Mouse (Mus musculus): ENCODE measurements around the gene Fam222b. TPM values are rescaled to one million over a fixed set of nuclear protein-coding genes. Genes with fewer than 3 reads are reported as not detected.

The Fam222b gene
- total RNA-seq, 2 experiments from 2014 or later: 16.9 to 20.3 TPM

Small RNA genes lying within 50 kb of the gene (microRNA-seq; reads per million reads assigned to microRNA genes)
- gene Mir144 (585 reads per million, percentile 73 among the genes with 10 or more reads in this experiment), gene Mir451a (not detected), gene Mir451b (not detected), gene Mir7653 (0.75 reads per million)

Other genes with a start within 250 kb of the Fam222b start
- gene Pipox, start 200.6 kb upstream of the Fam222b start, total RNA-seq (2021): 1 to 10 TPM; 1.2 to 3.2 TPM
- gene Sez6, start 163.9 kb upstream of the Fam222b start, total RNA-seq (2021): 1 to 10 TPM; 1.7 to 1.9 TPM
- 10 to 100 TPM; 46.6 to 50.8 TPM for gene Phf12, start 111.9 kb upstream of the Fam222b start, total RNA-seq (2021)
- 10 to 100 TPM; 12.1 to 15.2 TPM for gene Dhrs13, start 62.4 kb upstream of the Fam222b start, total RNA-seq (2021)
- gene Flot2, start 56.7 kb upstream of the Fam222b start, total RNA-seq (2021): 10 to 100 TPM; 71.4 to 98.4 TPM
- 10 to 100 TPM; 30.0 to 33.6 TPM for gene Eral1, start 14.3 kb upstream of the Fam222b start, total RNA-seq (2021)
- 10 to 100 TPM; 24.8 to 38.0 TPM for gene Traf4, start 70.9 kb downstream of the Fam222b start, total RNA-seq (2021)
- gene Nek8, start 82.0 kb downstream of the Fam222b start, total RNA-seq (2021): 10 to 100 TPM; 10.5 to 11.3 TPM
- gene Tlcd1, start 82.1 kb downstream of the Fam222b start, total RNA-seq (2021): 10 to 100 TPM; 41.5 to 88.1 TPM
- gene Rpl23a, start 88.9 kb downstream of the Fam222b start, total RNA-seq (2021): 1,000 to 10,000 TPM; 1,640 to 1,911 TPM
- 10 to 100 TPM; 85.9 to 89.9 TPM for gene Rab34, start 93.8 kb downstream of the Fam222b start, total RNA-seq (2021)
- gene Proca1, start 98.7 kb downstream of the Fam222b start, total RNA-seq (2021): 10 to 100 TPM; 14.1 to 15.2 TPM
- 100 to 1,000 TPM; 107 to 112 TPM for gene Sdf2, start 151.1 kb downstream of the Fam222b start, total RNA-seq (2021)
- gene Supt6, start 151.3 kb downstream of the Fam222b start, total RNA-seq (2021): 10 to 100 TPM; 57.2 to 76.6 TPM
- gene 2610507B11Rik, start 167.1 kb downstream of the Fam222b start, total RNA-seq (2021): 100 to 1,000 TPM; 150 to 176 TPM
- gene BC030499, start 196.2 kb downstream of the Fam222b start, total RNA-seq (2021): 1 to 10 TPM in 1 of 2 experiments, under 1 TPM in 1; 0.99 to 1.3 TPM
- gene Spag5, start 206.9 kb downstream of the Fam222b start, total RNA-seq (2021): 1 to 10 TPM; 4.1 to 4.3 TPM
- 10 to 100 TPM; 11.7 to 21.6 TPM for gene Aldoc, start 228.3 kb downstream of the Fam222b start, total RNA-seq (2021)
- gene Pigs, start 233.8 kb downstream of the Fam222b start, total RNA-seq (2021): 10 to 100 TPM; 54.0 to 57.7 TPM
- 10 to 100 TPM; 32.8 to 37.3 TPM for gene Unc119, start 248.8 kb downstream of the Fam222b start, total RNA-seq (2021)

Data from adrenal gland, postnatal 36 days (tissue).